Mouse (Mus musculus): ENCODE measurements around the gene Usp38. TPM values are rescaled to one million over a fixed set of nuclear protein-coding genes. Genes with fewer than 3 reads are reported as not detected.
"Not testable (repeated sequence)": the region's sequence is repeated elsewhere in the genome, so short reads cannot be mapped to it uniquely, and the experiment has no call there.

The Usp38 gene
- polyA plus RNA-seq (2016; fragmentation: Nextera tagmentation; extraction: Ambion mirVana) = 24.8 and 26.8 TPM in 2 replicates

DNA sequence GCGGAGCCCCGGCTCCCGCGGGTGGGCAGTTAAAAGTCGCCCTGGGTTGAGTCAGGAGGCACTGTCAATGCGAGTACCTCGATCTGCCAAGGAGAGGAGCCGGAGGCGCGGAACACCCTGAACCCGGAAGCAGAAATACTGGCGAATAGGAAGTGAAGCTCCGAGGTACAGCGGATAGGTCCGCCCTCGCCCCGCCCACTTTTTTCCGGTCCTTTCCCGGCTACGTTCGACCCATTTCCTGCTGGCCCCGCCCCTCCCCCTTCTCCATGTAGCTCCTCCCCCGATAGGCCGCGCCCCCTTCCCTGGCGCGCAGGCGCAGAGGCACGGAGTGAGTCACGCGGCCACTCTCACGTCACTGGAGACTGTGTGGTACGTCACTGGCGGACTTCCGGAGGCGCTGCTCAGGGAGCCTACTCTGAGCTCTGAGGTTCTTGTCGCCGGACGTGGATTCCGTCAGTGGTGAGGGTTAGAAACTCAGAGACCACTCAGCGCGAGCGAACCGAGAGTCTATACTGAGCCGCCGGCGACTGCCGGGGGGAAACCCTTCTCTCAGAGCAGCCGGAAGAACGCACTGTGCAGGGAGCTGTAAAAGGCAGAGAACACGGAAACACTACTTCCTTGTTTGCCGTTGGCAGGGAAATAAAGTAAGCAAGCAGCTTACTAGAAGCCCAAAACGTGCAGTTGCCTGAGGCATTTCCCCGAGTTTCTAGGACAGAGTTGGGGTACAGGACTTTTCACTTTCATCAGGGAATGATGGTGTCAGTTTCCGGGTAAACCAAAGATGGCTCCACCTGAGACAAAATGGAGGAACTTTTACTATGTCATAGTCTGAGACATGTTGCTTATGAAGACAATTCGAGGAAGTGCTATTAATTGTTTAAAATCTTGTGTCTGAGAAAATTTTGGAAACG lies at the start of gene Usp38:
TSS of gene Usp38 (minus strand) at position 140 of the 911 bp plus-strand sequence.
- Histone ChIP-seq H3K27ac (replicated peaks) (peak within 1 kb of the TSS; percentile 87), H3K9me3 (replicated peaks) (no peaks in the 10 kb centered on the region), H3K4me3 (peak within 1 kb of the TSS; percentile 84), H3K36me3 (peaks cover 14% of the 10 kb centered on the region), H3K4me1 (peaks cover 33% of the 10 kb centered on the region), H3K27me3 (ENCODE audit: low read depth, poor library complexity, severe bottlenecking) (no peaks in the 10 kb centered on the region)
- peak; percentile 100 for DNase-seq (ENCODE audit: low spot score)
- WGBS = 4% methylated on average over 57 of the region's 57 CpGs

DNA sequence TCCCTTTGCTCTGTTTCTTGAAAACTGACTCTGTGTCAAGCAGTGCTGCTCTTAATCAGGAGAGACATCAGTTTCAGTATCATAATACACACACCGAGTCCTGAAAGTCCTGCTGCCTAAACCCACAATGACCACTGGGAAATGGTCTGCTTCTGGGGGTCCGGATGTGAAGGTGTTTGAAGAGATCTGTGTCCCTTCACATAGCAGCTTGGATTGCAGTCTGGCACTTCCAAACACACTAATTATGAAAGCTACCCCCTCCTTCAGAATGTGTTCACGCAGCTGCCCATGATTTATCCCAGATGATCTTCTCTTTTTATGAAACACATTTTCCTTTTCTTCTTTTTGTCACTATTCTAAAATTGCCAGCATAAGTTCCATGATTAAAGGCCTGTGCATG lies 47.8 kb upstream of the Usp38 start:
- WGBS = 83% methylated on average over 3 of the region's 3 CpGs
- Histone ChIP-seq H3K27me3 (ENCODE audit: low read depth, poor library complexity, severe bottlenecking) (no peaks in the 10 kb centered on the region), H3K36me3 (no peaks in the 10 kb centered on the region), H3K27ac (replicated peaks) (no peak overlapping the region), H3K4me3 (no peak overlapping the region), H3K9me3 (replicated peaks) (no peaks in the 10 kb centered on the region), H3K4me1 (no peaks in the 10 kb centered on the region)
- no peak for DNase-seq (ENCODE audit: low spot score)

DNA sequence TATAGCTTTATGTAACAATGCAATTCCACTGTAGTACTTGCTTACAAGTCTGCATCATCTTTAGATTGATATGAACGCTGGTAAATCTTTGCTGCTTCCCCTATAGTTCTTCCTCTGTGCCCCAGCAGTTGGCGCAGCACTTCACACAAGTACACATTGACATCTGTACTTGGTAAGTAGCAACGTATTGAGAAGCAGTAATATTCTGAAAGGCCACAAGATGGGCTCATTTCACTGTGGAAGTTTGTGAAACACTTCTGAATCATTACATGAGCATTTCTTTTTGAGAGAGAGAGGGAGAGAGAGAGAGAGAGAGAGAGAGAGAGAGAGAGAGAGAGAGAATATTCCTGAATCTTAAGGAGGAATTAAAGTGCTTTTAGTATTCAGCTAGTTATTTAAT lies 47.2 kb upstream of the Usp38 start:
- Histone ChIP-seq H3K4me3 (no peak overlapping the region), H3K27me3 (ENCODE audit: low read depth, poor library complexity, severe bottlenecking) (no peaks in the 10 kb centered on the region), H3K4me1 (no peaks in the 10 kb centered on the region), H3K9me3 (replicated peaks) (no peaks in the 10 kb centered on the region), H3K27ac (replicated peaks) (no peak overlapping the region), H3K36me3 (no peaks in the 10 kb centered on the region)
- 63% methylated on average over 3 of the region's 3 CpGs for WGBS
- DNase-seq (ENCODE audit: low spot score) = no peak

GRCm38 (mm10) chr8:81044201-81044600 lies 29.5 kb upstream of the Usp38 start:
- Histone ChIP-seq H3K4me3 (no peak overlapping the region), H3K27me3 (ENCODE audit: low read depth, poor library complexity, severe bottlenecking) (no peaks in the 10 kb centered on the region), H3K27ac (replicated peaks) (no peak overlapping the region), H3K9me3 (replicated peaks) (no peaks in the 10 kb centered on the region), H3K4me1 (no peaks in the 10 kb centered on the region), H3K36me3 (no peaks in the 10 kb centered on the region)
- 74% methylated on average over 3 of the region's 3 CpGs for WGBS
- no peak for DNase-seq (ENCODE audit: low spot score)

DNA sequence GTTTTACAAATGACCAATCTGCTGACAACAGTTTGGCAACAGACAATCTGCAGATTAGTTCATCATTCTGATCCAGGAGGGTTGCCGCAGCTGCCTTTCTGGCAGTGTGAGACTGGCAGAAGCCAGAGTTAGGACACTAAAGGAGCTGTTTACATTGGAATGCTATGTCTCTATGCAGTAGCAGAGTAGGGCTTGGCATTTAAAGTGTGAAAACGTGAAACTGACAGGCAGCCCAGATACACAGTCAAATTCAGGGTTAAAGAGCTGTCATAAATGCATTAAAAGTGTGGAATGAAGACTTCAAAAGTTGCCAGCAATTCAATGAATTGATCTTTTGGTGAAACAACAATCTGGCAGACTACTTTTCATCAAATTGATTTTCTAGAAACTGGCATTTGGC lies 13.3 kb upstream of the Usp38 start:
- 58% methylated on average over 2 of the region's 2 CpGs for WGBS
- no peak for DNase-seq (ENCODE audit: low spot score)
- H3K4me1 ChIP-seq = no peaks in the 10 kb centered on the region
- no peak overlapping the region for H3K27ac ChIP-seq (replicated peaks)
- peaks cover 15% of the 10 kb centered on the region for H3K9me3 ChIP-seq (replicated peaks)
- H3K4me3 ChIP-seq = no peak overlapping the region
- H3K27me3 ChIP-seq (ENCODE audit: low read depth, poor library complexity, severe bottlenecking) = no peaks in the 10 kb centered on the region
- no peaks in the 10 kb centered on the region for H3K36me3 ChIP-seq

GRCm38 (mm10) chr8:81017548-81017947 lies 2.8 kb upstream of the Usp38 start:
- not testable (repeated sequence) for H3K27me3 ChIP-seq (ENCODE audit: low read depth, poor library complexity, severe bottlenecking); DNase-seq (ENCODE audit: low spot score); H3K9me3 ChIP-seq (replicated peaks); H3K4me3 ChIP-seq; H3K27ac ChIP-seq (replicated peaks); H3K36me3 ChIP-seq
- H3K4me1 ChIP-seq = peaks cover 24% of the 10 kb centered on the region
- 86% methylated on average over 8 of the region's 8 CpGs for WGBS

DNA sequence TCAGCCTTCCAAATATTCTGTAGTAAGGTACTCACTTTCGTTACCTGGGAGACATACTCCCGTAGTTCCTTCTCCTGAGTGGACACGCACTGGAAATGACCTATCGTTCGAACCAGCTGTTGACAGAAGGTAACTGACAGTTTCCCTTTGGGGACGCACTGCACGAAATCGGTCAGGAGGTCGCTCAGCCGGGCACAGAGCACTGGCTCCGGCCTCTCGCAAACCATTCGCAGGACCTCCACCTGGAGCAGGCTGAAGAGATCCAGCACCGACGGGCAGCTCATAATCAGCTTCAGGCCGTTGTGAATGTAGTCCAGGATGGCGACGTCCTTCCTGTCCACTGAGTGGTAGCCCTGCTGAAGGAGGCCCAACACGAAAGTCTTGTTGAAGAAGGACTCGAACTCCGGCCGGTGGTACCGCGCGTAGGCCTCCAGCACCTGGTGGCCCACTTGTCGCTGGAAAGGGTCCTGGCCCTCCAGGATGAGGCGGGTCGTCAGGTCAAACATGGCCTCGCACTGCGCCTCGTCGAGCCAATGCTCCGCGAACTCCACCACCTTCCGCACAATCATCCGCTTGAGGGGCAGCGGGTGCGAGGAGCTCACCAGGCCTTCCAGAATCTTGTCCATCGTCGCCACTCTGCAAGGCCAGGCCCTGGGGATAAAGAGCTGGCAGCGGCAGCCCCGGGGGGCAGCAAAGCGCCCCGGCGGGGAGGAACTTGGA lies 757 bp downstream of the Usp38 start:
- Histone ChIP-seq H3K9me3 (replicated peaks) (no peaks in the 10 kb centered on the region), H3K27me3 (ENCODE audit: low read depth, poor library complexity, severe bottlenecking) (no peaks in the 10 kb centered on the region), H3K4me3 (peak overlapping the region; percentile 84), H3K36me3 (peaks cover 24% of the 10 kb centered on the region), H3K27ac (replicated peaks) (peak overlapping the region; percentile 81), H3K4me1 (peaks cover 33% of the 10 kb centered on the region)
- 4% methylated on average over 45 of the region's 45 CpGs for WGBS
- no peak for DNase-seq (ENCODE audit: low spot score)

DNA sequence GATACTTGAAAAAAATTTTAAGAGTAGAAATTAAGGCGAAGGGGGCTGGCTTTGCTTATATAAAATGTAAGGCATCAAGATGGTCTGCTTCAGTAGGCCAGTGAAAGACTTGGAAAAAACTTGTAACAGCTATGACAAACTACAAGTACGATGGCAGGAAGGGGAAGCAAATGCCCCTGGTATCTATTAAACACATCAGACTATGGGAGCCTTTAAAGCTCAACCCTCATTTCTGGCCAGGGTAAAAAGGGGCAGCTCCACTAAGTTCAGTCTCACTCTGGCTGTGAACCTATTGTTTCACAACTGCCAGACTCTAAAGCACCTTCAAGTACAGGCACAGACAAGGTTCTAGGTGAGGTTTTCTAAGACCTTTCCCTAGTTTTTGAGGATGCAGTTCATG lies 2.0 kb downstream of the Usp38 start:
- Histone ChIP-seq H3K27ac (replicated peaks) (no peak overlapping the region), H3K4me1 (peaks cover 33% of the 10 kb centered on the region), H3K9me3 (replicated peaks) (no peaks in the 10 kb centered on the region), H3K4me3 (peak overlapping the region; percentile 84), H3K27me3 (ENCODE audit: low read depth, poor library complexity, severe bottlenecking) (no peaks in the 10 kb centered on the region), H3K36me3 (peaks cover 34% of the 10 kb centered on the region)
- 74% methylated on average over 2 of the region's 2 CpGs for WGBS
- DNase-seq (ENCODE audit: low spot score) = no peak

- Histone ChIP-seq H3K36me3 (peaks cover 40% of the 10 kb centered on the region), H3K27ac (replicated peaks) (no peak overlapping the region), H3K4me3 (peak overlapping the region; percentile 84), H3K27me3 (ENCODE audit: low read depth, poor library complexity, severe bottlenecking) (no peaks in the 10 kb centered on the region), H3K4me1 (peaks cover 33% of the 10 kb centered on the region), H3K9me3 (replicated peaks) (no peaks in the 10 kb centered on the region)
- DNase-seq (ENCODE audit: low spot score) = no peak
- WGBS = 91% methylated on average over 4 of the region's 4 CpGs
Measured at GRCm38 (mm10) chr8:81012031-81012560, 2.6 kb downstream of the Usp38 start.

DNA sequence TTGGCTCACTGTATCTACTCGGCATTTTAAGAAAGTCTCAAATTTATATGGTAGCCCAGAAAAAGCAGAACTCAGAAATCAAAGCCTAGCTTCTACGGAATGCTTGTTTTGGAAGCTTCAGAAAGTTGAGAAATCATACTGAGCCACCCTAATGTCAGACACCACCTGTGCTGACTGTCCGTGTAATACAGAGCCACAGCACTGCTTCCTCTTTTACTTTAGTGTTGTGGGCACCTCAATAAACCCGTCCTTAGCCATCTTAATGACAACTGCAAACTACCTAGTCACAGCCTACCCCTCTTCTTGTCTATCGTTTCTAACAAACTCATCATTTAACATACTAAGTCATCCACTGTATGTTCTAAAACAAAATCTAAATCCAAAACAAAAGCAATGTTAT lies 4.3 kb downstream of the Usp38 start:
- Histone ChIP-seq H3K27me3 (ENCODE audit: low read depth, poor library complexity, severe bottlenecking) (no peaks in the 10 kb centered on the region), H3K4me3 (no peak overlapping the region), H3K4me1 (peaks cover 25% of the 10 kb centered on the region), H3K36me3 (peaks cover 54% of the 10 kb centered on the region), H3K9me3 (replicated peaks) (no peaks in the 10 kb centered on the region), H3K27ac (replicated peaks) (no peak overlapping the region)
- 91% methylated on average over 5 of the region's 5 CpGs for WGBS
- DNase-seq (ENCODE audit: low spot score) = no peak

GRCm38 (mm10) chr8:81005114-81005513 lies 9.6 kb downstream of the Usp38 start:
- no peak for DNase-seq (ENCODE audit: low spot score)
- H3K36me3 ChIP-seq = peaks cover 84% of the 10 kb centered on the region
- no peaks in the 10 kb centered on the region for H3K9me3 ChIP-seq (replicated peaks)
- no peak overlapping the region for H3K27ac ChIP-seq (replicated peaks)
- H3K27me3 ChIP-seq (ENCODE audit: low read depth, poor library complexity, severe bottlenecking) = no peaks in the 10 kb centered on the region
- H3K4me3 ChIP-seq = no peak overlapping the region
- no peaks in the 10 kb centered on the region for H3K4me1 ChIP-seq
- WGBS = 90% methylated on average over 1 of the region's 1 CpGs

GRCm38 (mm10) chr8:80996632-80997031 lies 18.1 kb downstream of the Usp38 start:
- Histone ChIP-seq H3K27ac (replicated peaks) (no peak overlapping the region), H3K4me1 (no peaks in the 10 kb centered on the region), H3K27me3 (ENCODE audit: low read depth, poor library complexity, severe bottlenecking) (no peaks in the 10 kb centered on the region), H3K4me3 (no peak overlapping the region), H3K9me3 (replicated peaks) (no peaks in the 10 kb centered on the region), H3K36me3 (peaks cover 90% of the 10 kb centered on the region)
- DNase-seq (ENCODE audit: low spot score) = no peak
- 59% methylated on average over 1 of the region's 1 CpGs for WGBS

DNA sequence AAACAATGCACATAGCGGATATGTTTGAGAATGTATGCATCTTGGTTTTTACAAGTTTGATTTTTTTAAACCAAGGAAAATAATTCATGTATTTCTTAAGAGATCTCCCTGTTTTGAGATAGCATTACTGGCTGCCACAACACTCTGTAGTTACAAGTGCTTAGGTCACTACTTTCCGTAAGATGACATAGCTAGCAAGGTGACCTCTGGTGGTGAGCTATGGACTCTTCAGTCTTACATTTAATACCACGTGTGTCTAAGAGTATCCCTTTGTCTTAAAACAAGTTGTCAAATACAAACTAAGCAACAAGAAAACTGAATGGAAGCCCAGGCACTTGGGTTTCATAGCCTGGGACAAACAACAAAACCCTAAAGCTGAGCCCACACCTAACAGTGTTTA lies 22.8 kb downstream of the Usp38 start:
- WGBS = 69% methylated on average over 3 of the region's 3 CpGs
- no peak for DNase-seq (ENCODE audit: low spot score)
- Histone ChIP-seq H3K36me3 (peaks cover 90% of the 10 kb centered on the region), H3K27ac (replicated peaks) (no peak overlapping the region), H3K4me3 (no peak overlapping the region), H3K27me3 (ENCODE audit: low read depth, poor library complexity, severe bottlenecking) (no peaks in the 10 kb centered on the region), H3K4me1 (no peaks in the 10 kb centered on the region), H3K9me3 (replicated peaks) (no peaks in the 10 kb centered on the region)

Data from midbrain, embryonic 10.5 days (tissue).